Mouse (Mus musculus) spleen, postnatal 10 days (tissue): ENCODE measurements around the gene Tctex1d1.

Source experiments
- DNase-seq, 2 experiments: peaks; one replicate each; pipeline ENCODE4 v3.0.0; 2021 to 2022; ENCODE audit warnings: low spot score in 2 of 2

The Tctex1d1 gene

DNA sequence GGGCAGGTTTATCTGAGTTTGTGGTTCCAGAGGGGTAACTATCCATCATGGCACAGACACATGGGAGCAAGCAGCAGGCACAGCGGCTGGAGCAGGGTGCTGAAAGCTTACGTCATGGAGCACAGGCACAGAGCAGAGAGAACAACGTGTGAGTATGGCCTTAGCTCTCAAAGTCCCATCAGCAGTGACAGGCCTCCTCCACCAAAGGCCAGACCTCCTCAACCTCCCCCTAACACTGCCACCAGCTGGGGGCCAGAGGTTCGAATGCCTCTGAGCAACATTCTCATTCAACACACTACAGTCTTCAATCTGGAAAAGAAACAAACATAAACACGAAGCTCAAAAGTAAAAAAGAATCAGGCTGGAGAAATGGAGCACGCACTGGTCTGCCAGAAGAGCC lies 10.1 kb downstream of the Tctex1d1 start:
- no peak for DNase-seq

DNA sequence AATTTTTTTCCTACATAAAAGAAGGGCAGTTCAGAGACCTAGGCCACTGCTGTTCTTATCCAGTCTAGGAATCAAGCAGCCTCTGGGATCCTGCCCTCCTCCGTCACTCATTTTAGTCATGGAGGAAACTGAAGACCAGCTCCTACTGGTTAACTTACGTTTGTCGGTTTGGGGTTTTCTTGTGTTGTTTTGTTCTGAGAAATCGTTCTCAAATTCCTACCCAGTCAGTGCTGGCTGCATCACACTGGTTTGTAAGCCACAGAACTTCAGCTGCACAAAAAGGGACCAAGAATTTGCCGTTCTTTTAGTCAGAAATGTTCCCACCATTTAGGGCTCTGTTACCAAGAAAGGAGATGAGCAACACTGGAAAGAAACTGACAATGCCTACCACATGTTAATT lies 11.0 kb downstream of the Tctex1d1 start:
- DNase-seq: no peak

DNA sequence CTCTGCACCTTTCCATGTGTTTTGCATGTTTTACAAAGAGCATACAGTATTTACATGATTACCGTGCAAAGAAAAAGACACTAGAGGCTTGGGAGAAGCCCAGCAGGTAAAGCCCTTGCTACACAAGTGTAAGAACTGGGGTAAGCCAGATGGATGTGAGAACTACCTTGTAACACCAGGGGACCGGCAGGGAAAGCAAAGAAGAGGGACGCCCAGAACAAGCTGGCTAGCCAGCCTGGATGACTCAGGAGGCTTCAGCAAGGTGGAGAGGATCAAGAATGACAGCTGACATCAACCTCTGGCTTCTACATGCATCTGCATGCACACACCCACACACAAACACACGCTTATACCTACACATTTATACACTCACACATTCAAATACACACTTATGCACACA lies 11.6 kb downstream of the Tctex1d1 start:
- no peak for DNase-seq

DNA sequence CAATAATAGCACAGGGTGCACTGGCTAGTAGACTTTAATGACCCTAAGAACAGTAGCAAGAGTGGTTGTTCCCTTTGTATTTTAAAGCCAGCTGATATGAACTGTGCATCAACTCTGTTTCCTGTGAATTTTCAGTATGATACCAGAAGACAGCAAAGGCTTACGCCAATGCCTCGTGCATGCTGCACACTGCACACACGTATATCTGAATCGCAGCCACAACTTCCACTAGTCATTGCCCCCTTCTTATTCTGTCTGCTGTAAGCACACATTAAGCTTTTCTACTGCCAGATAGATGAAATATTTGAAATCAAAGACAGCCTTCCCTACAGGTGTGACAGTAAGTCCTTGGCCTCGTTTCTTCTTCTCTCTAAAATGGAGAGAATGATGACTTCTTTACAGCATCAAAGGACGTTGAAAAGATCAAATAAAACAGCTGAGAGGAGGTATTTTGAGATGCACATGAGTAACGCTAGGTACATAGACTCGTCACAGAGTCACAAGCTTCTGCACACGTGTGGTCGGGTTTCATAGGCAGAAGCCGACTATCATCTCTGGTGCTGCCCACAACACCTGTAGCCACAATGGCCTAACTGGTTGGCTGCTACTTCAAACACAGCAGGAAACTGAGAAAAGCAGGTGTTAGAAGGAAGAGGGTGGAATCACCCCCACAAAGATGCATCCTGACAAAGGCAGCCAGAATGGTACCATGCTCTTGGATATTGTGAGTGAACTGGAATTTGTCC lies 12.4 kb downstream of the Tctex1d1 start:
- no peak for DNase-seq

DNA sequence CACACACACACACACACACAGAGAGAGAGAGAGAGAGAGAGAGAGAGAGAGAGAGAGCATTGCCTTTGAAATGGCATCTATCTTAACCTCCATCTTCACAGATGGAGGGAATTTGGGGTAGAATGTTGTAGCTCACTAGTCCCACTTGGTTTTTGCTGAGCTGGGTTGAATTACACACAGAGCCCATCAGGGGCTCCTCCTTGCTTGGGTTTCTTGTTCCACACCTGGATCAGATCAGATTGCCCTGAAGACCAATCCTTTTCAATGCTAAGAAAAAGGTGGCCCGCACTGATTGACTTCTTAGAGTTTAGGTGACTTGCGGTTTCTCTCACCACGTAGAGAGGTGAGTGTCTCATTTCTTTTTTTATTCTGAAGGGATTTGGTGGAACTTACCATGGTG lies 13.3 kb downstream of the Tctex1d1 start:
- DNase-seq: no peak

DNA sequence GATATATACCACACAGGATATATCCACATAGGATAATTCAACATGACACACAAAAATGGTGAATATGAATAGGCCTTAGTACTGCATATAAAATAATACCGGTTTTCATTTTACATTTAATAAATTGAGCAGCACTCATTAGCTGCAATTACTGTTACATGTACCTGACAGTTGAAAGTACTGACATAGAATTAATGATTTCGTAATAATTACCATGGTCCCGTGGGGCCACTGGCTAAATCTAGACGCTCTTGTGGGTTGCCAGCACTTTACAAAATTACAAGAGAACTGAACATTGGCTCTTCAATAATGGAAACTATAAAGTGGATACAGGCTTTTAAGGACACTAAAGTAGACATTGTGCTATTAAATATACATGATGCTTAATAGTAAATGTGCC lies 26.3 kb downstream of the Tctex1d1 start:
- DNase-seq: no peak

DNA sequence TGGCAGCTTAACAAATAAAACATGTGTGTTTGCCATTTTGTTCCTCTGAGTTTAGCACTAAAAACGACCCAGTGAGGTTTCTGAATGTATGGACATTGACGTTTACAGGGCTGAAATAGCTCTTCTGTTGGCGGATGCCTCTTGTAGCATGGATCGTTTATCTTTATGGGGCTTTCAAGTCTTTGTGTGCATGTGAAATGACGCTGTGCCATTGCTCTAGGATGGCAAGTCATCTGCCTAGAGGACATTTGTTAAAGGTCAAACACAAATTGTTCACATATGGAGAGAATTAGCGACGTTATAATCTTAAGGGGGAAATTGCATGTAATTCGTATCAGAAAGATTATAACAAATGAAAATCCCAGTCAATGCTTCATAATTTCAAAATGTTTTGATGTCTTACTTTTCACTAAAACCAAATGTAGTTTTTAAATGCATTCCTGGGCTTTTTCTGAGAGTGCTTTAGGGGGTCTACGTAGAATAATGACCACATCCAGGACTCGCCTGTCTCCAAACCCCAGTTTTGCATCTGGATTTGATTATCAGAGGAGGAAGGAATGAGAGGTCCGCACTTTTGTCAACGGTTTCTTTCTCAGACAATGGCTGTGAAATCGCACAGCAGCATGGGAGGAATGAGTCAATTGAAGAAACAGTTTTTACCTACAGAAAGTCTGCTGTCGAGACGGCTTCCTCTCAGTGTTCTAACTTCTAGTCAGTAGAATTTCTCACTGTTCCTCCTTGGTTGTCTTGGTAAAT lies 27.0 kb downstream of the Tctex1d1 start:
- DNase-seq: no peak

DNA sequence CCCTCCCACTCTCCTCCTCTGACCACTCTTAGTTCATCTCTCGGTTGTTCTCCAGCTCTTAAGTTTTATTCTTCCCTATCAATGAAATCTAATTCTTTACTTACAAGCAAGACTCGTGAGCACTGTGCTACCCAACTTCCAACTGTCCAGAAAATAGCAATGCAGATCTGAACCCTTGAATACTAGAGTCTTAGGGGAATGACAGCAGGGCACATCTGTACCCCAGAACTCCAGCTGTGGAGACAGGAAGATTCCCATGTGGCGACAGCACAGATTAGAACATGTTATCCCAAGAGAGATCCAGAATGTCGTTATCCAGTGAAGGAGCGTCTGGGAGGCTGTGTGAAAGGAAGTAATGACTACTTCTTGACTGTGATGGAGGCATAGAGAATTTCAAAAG lies 27.9 kb downstream of the Tctex1d1 start:
- no peak for DNase-seq

DNA sequence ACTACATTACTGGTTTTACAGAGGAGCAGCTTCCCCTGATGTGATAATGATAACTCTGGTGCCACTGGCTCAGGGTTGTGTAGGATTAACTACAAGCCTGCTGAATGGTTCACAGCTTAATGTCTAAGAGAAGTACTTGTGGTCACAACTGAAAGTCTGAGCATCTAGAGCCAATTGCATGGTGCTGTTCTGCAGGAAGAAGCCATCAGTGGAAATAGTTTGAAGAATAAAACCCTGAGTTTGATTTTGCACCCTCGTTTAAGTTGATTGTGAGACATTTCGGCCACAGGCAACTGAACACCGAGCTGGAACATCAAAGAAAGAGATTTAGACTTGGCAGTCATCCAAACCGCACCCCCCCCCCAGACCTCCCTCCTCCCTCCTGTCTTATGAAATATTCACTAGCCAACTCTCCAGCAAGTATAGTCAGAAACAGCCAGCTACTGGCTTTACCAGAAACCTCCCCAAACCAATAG lies 28.6 kb downstream of the Tctex1d1 start:
- DNase-seq: no peak

DNA sequence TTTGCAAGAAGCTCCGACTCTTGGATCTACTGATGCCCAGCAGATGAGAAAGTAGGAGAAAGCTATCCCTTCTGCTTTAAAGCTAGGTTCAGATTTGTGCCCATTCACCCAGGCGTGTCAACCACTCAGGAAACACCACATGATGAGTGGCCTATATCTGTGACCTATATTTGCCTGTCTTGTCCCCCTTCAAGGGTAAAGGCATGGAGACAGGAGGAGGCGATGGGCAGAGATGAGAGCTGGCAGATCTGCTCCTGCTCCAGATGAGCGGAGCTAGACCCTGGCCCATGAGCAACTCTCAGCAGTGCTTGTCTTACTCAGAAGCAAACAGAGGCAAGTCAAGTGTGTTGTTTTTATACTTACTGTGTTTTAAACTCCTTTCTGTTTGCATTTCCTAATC lies 32.3 kb downstream of the Tctex1d1 start:
- no peak for DNase-seq

DNA sequence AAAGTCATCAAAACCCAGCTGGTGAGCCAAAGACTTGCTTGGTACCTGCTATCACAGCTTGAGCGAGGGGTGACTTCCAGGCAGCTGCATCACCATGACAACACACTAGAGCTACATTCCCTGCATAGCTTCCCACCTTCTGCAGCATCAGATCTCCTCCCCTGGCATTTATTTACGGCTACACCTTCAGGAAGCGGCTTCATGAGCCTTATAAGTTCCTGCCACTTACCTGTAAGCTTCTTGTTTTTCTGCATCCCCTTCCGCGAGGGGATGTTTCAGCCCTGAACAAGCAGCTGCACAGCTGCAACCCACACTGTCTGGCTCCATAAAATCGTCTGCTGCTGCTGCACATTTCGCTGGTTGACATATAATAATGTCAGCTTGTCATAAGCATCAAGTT lies 33.4 kb downstream of the Tctex1d1 start:
- no peak for DNase-seq

DNA sequence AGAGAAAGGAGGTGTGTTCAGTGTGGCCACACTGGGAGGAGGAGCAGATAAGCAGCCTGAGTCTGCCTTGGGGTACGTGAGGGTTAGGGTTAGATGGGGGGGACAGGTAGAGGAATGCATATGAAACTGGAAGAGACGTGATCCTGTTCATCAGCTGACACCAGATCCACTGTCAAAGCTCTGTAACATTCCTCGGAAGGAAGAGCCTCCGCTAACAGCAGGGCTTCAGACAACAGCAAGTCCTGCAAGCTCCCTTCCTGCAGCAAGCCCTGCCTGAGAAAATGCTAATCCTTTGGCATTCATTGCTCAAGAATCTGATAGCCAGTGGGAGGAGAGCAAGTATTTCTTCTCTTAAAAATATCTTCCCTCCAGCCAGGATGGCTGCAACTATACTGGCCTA lies 35.1 kb downstream of the Tctex1d1 start:
- no peak for DNase-seq

DNA sequence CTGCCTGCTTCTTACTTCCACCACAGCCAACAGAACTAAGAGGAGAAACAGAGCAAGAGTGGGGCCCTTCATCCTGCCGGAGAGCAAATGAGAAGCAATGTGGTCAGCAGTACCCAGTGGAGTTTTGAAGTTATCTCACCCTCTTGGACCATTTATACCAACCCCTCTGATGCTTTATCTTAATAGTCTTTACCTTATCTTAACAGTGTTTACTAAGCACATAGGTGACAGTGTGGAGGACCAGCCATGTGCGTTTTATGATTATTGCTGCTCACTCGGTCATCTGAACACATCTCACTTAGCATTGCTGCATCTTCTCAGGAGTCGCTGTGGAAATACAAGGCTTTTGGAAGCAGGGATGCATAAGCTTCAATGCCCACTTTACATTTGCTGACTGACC lies 48.2 kb downstream of the Tctex1d1 start, which contains the start of gene Insl5:
Gene Insl5 (minus strand): TSS at position 222 of the 400 bp plus-strand sequence.
- no peak for DNase-seq

DNA sequence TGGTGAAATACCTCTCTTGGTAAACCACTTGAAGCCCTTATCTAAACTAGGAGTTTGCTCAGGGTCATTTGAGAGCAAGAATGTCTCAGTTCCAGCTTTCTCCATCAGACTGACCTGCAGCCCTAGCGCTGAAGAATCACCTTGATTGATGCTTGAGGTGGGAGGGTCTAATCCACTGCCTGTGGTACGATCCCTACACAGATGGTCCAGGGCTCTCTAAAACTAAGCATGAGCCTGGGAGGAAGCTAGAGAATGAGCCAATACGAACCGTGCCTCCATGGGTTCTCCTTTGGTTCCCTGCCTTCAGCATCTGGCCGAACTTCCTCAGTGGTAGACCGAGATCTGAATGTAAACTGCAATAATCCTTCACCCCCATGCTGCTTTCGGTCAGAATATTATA lies 49.3 kb downstream of the Tctex1d1 start:
- no peak for DNase-seq

DNA sequence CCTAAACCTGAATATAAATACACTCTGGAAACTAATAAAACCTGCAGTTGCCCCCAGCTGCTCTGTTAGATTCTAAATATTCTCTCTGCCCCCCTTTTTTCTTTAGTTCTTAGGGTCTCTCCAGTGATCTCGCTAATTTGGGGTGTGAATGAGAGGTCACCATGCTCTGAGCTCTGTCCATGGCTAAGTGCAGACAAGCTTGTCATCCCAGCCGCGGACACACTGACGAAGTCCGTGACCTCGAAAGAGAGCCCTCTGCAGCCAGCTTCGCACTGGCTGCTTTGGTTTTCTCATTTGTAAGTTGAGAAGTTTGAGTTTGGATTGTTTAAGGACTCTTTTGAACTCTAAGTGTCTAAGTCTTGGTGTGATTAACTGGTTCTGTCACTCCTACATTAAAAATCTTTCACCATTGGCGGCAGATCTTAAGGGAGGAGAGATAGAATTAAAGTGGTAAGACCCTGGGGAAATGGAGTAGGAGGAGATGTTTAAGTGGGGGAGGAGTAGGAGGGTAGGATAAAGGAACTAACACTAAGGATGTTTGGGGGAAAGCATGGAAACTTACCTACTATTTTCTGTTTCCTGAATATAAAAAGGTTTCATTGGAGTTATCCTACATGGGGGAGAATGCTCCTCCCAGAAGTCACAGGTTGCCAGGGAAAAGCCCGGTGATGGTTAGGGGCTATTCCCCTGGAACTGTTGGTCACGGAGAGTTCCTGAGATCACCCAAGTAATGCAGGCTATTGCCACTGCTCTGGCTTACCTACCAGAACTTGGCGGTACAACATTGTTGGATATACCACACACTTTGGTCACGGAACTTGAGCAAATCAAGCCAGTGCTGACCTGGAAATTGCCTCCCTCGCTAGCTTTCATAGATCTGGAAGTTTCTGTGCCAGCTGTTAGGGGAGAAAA lies 50.0 kb downstream of the Tctex1d1 start:
- DNase-seq: no peak

DNA sequence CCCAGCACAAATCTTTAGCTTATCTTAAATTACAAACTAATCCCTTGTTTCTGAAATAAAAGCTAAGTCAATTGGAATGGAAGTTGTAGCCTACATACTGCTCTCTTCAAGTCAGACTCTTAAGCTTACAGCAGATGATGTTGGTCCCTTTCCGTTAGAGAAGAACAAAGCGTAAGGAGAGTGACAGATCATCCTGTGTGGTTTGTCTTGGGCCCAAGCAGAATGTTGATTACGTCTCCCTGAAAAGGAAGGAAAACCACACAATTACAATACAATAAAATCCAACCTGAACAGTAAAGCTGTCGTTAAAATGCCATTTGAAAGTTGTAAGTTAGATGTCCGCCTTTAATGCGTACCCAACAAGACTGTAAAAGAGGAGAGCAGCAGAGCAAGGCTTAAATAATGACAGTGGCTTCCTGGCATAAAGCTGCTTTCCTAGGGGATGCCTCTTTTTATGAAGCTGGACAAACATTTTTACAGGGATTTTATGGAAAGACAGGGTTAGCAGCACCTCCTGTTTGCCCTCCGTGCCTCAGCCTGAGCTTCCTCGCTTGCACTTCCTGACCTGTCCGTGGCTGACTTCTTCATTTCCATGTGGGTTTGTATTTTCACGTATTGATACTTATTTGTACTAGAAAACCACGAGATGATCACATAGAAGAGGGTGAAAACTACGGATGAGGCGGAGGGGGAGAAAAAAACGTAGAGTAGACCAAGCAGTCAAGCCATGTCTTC lies 60.9 kb downstream of the Tctex1d1 start:
- no peak for DNase-seq

DNA sequence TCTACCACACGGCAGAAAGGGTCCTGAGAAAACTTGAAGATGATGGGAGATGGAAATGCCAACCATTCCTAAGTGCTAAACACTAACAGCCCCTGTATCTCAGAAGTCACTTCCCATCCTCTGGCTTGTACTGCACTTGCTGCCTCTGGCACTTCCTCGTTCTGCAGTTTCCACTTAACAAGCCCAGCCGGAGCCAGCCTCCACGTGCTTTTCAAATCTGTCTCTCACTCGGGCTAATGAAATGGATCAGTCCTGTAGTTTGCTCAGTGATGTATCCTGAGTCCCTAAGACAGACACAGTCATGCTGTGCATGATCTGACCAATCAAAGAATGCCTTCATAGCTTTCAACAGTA lies 61.4 kb downstream of the Tctex1d1 start:
- no peak for DNase-seq

DNA sequence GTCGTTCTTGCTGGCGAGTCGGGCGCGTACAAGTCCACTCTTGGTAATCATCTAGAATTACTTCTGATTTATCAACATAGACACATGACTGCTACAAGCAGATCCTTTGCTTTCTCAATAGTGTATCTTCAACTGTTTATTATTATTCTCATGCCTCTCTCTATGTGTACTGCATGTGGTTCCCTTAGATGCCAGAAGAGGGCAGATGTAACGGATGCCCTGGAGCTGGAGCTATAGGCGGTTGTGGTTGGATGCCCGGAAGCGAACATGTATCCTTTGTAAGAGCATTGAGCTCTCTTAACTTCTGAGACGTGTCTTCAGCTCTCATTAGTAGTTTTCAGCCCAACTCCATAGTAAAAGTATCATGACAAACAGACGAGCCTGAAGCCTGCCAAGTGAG lies 64.6 kb downstream of the Tctex1d1 start:
- no peak for DNase-seq

DNA sequence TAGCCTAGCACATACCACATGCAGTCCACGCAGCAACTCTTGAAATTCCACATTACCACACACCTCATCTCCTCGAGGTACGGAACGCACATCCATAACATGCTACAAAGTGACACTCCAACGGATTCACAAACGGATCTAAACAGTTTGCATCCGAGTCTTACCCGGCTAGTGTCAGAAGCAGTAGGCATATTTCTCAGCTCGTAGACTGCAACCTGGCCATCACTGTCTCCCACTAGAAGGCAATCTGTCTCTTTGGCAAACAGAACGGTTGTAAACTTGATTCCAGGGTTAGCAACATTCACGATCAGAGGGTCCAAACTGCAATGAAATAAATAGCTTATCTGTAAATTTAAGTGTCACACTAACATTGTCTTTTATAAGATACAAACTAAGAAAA lies 69.6 kb downstream of the Tctex1d1 start:
- DNase-seq: no peak
